Mouse (Mus musculus) limb, embryonic 14.5 days (tissue): ENCODE measurements around the gene Alkal2. TPM values are rescaled to one million over a fixed set of nuclear protein-coding genes. Genes with fewer than 3 reads are reported as not detected.
A peak's percentile ranks its signal among the peaks of the same experiment; 100 is the strongest.

ENCODE experiments used
- ATAC-seq: fragments of 200-750 bp; cut with Nextera tagmentation; 2 replicates; pipeline ENCODE4 v1.8.0; 2017; ENCODE audit warnings: low read depth, moderate number of reproducible peaks, moderate TSS enrichment; ENCODE audit not compliant: low FRiP score
- DNase-seq: peaks from one replicate; pipeline ENCODE4 v3.0.0-alpha.2; 2015; ENCODE audit warnings: low spot score
- H3K27ac ChIP-seq: fragments of 300-500 bp; sonication (generic); replicated peaks from 2 replicates; pipeline ENCODE4 v1.5.1; 2014; ENCODE audit warnings: low read depth, mild to moderate bottlenecking, low read length, moderate library complexity, mixed read lengths
- H3K27me3 ChIP-seq: fragments of 300-500 bp; sonication (generic); 2 replicates; pipeline ENCODE4 v1.6.1; 2014; ENCODE audit warnings: low read length, mixed read lengths; ENCODE audit not compliant: control insufficient read depth, insufficient read depth
- H3K36me3 ChIP-seq: fragments of 300-500 bp; sonication (generic); 2 replicates; pipeline ENCODE4 v1.6.1; 2014; ENCODE audit warnings: mild to moderate bottlenecking, low read length, moderate library complexity, mixed read lengths; ENCODE audit not compliant: control insufficient read depth, insufficient read depth
- H3K4me1 ChIP-seq: fragments of 300-500 bp; sonication (generic); 2 replicates; pipeline ENCODE4 v1.6.1; 2014; ENCODE audit warnings: antibody characterized with exemption, low read length, mixed read lengths; ENCODE audit not compliant: control insufficient read depth, insufficient read depth
- H3K4me2 ChIP-seq: fragments of 300-500 bp; sonication (generic); replicated peaks from 2 replicates; pipeline ENCODE4 v1.6.1; 2014; ENCODE audit warnings: low read depth, mild to moderate bottlenecking, low read length, moderate library complexity; ENCODE audit not compliant: severe bottlenecking
- H3K4me3 ChIP-seq: fragments of 300-500 bp; sonication (generic); replicated peaks from 2 replicates; pipeline ENCODE4 v1.5.1; 2014; ENCODE audit warnings: low read length
- H3K9ac ChIP-seq: fragments of 300-500 bp; sonication (generic); 2 replicates; pipeline ENCODE4 v1.6.1; 2014; ENCODE audit warnings: mild to moderate bottlenecking, low read depth, low read length, moderate library complexity; ENCODE audit not compliant: severe bottlenecking
- H3K9me3 ChIP-seq: fragments of 300-500 bp; sonication (generic); 2 replicates; pipeline ENCODE4 v1.6.1; 2016; ENCODE audit warnings: low read length; ENCODE audit not compliant: control insufficient read depth
- POLR2A ChIP-seq: fragments of 200-500 bp; IDR thresholded peaks from 2 replicates; pipeline ENCODE4 v1.8.0; 2012; ENCODE audit warnings: inconsistent platforms, mild to moderate bottlenecking, moderate library complexity, borderline replicate concordance; ENCODE audit not compliant: insufficient read depth, insufficient read length; ENCODE audit errors: extremely low read depth
- WGBS: fragments of 180-500 bp; shearing (Covaris S2); extraction: QIAGEN DNeasy Blood & Tissue Kit; methylation state at CpG from one replicate; pipeline ENCODE4 v1.1.7; 2014; 5-methylcytosine and 5-hydroxymethylcytosine counted together
- polyA plus RNA-seq, 2 experiments: library from polyadenylated mRNA; depleted of rRNA in 1 of 2; stranded (reverse) in 1 of 2; unstranded in 1 of 2; fragments of >200 nt; fragmentation: Nextera tagmentation in 1 of 2; extraction: Ambion mirVana in 1 of 2; gene quantifications; 2 replicates each; pipeline versions ENCODE4 v1.2.1 to v1.2.3; 2012 to 2014

Alkal2 gene
- polyA plus RNA-seq, 2 experiments = 2.1 TPM

- 89% methylated on average over 5 of the region's 5 CpGs for WGBS
- no peaks in the 10 kb centered on the region for H3K9me3 ChIP-seq
- no peak for ATAC-seq
- H3K4me2 ChIP-seq = no peak overlapping the region
- H3K9ac ChIP-seq = no peak overlapping the region
- no peak overlapping the region for H3K4me3 ChIP-seq
- H3K4me1 ChIP-seq = no peaks in the 10 kb centered on the region
- H3K27me3 ChIP-seq = no peaks in the 10 kb centered on the region
- H3K36me3 ChIP-seq = no peaks in the 10 kb centered on the region
- no peak for DNase-seq
- no peak for TF ChIP-seq POLR2A
- no peak overlapping the region for H3K27ac ChIP-seq
These were observed 27.9 kb upstream of the Alkal2 start for GRCm38 (mm10) chr12:30856172-30856571.

DNA sequence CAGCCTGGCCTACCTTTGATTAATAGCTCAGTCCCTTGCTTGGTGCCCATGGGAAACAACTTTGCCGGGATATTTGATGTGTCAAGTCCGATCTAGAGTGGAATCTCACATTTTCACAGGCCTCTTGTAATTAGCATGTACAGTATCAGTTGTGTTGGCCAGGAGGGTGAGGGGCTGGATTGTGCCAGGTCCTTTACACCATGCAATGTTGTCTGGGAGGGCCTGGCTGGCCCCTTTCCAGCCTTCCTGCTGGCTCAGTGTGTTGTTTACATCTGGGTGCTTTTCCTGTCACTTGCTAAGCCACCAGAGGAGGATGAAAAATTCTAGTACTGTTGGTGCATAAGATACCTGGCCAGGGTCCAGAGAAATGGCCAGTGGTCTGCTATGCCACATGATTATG lies 19.8 kb upstream of the Alkal2 start:
- Histone ChIP-seq H3K9ac (no peak overlapping the region), H3K4me1 (no peaks in the 10 kb centered on the region), H3K4me2 (no peak overlapping the region), H3K36me3 (no peaks in the 10 kb centered on the region), H3K27ac (no peak overlapping the region), H3K4me3 (no peak overlapping the region), H3K27me3 (no peaks in the 10 kb centered on the region), H3K9me3 (no peaks in the 10 kb centered on the region)
- TF ChIP-seq POLR2A = no peak
- 60% methylated on average over 2 of the region's 2 CpGs for WGBS
- ATAC-seq = no peak
- no peak for DNase-seq

- H3K4me3 ChIP-seq = no peak overlapping the region
- 53% methylated on average over 4 of the region's 4 CpGs for WGBS
- no peak overlapping the region for H3K27ac ChIP-seq
- H3K27me3 ChIP-seq = no peaks in the 10 kb centered on the region
- H3K9me3 ChIP-seq = no peaks in the 10 kb centered on the region
- H3K4me2 ChIP-seq = no peak overlapping the region
- ATAC-seq (no peak), DNase-seq (no peak)
- H3K36me3 ChIP-seq = no peaks in the 10 kb centered on the region
- no peak overlapping the region for H3K9ac ChIP-seq
- TF ChIP-seq POLR2A = no peak
- no peaks in the 10 kb centered on the region for H3K4me1 ChIP-seq
These were observed 18.3 kb upstream of the Alkal2 start for GRCm38 (mm10) chr12:30865781-30866180.

- Histone ChIP-seq H3K36me3 (no peaks in the 10 kb centered on the region), H3K9ac (no peak overlapping the region), H3K4me1 (no peaks in the 10 kb centered on the region), H3K9me3 (no peaks in the 10 kb centered on the region), H3K4me3 (no peak overlapping the region), H3K4me2 (no peak overlapping the region), H3K27me3 (peaks cover 27% of the 10 kb centered on the region), H3K27ac (no peak overlapping the region)
- ATAC-seq = no peak
- WGBS = 72% methylated on average over 6 of the region's 6 CpGs
- no peak for DNase-seq
- TF ChIP-seq POLR2A = no peak
These were observed 4.7 kb upstream of the Alkal2 start for GRCm38 (mm10) chr12:30879447-30879846.

GRCm38 (mm10) chr12:30883592-30883985 lies 533 bp upstream of the Alkal2 start:
- 0 out of 2 replicates have a peak overlapping the region, but pooled peaks have one; percentile 36 for H3K9ac ChIP-seq
- WGBS = 18% methylated on average over 4 of the region's 4 CpGs
- ATAC-seq = no peak

DNA sequence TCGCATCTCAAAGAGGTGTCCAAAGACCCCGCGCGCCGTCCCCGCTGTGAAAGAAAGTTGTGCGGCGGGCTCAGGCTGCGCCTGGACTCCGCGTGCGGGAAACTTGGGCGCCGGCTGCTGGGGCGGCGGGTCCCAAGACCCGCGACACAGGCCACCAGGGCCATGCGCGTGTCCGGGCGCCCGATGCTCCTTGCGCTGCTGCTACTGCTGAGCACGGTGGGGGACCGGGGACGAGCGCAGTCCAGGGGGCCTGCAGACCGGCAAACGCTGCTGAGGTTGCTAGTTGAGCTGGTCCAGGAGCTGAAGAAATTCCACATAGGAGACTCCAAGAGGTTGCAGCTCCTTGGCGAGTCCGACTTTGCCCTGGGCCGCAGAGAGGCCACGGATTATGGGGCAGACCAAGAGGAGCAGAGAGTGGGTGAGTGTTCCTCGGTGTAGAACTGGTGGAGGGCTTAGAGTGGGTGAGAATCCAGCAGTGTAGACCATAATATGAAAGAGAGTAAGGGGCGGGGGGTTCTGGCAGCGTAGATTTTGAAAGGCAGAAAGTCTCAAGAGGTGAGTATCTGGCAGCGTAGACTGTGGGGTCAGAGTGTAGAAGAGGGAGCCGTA lies 604 bp downstream of the Alkal2 start:
- no peaks in the 10 kb centered on the region for H3K9me3 ChIP-seq
- TF ChIP-seq POLR2A = no peak
- H3K27me3 ChIP-seq = peaks cover 45% of the 10 kb centered on the region
- H3K27ac ChIP-seq = no peak overlapping the region
- H3K4me2 ChIP-seq = peak overlapping the region; percentile 96
- peak overlapping the region; percentile 36 for H3K9ac ChIP-seq
- peak overlapping the region; percentile 47 for H3K4me3 ChIP-seq
- DNase-seq (no peak), ATAC-seq (peak; percentile 34; the same call in 1 of the 2 replicates)
- no peaks in the 10 kb centered on the region for H3K36me3 ChIP-seq
- no peaks in the 10 kb centered on the region for H3K4me1 ChIP-seq
- 8% methylated on average over 39 of the region's 39 CpGs for WGBS

More at GRCm38 (mm10) chr12:30883592-30883985, 533 bp upstream of the Alkal2 start:
- no peaks in the 10 kb centered on the region for H3K36me3 ChIP-seq
- H3K4me1 ChIP-seq = no peaks in the 10 kb centered on the region
- no peak overlapping the region for H3K27ac ChIP-seq
- H3K4me2 ChIP-seq = peak overlapping the region; percentile 96
- no peak for TF ChIP-seq POLR2A
- peak overlapping the region; percentile 47 for H3K4me3 ChIP-seq
- DNase-seq = no peak
- peaks cover 45% of the 10 kb centered on the region for H3K27me3 ChIP-seq
- no peaks in the 10 kb centered on the region for H3K9me3 ChIP-seq
